Mouse (Mus musculus): ENCODE data around the gene Rnf133. TPM values are rescaled to one million over a fixed set of nuclear protein-coding genes. Genes with fewer than 3 reads are reported as not detected.

Gene Rnf133
- polyA plus RNA-seq, 1 experiment from 2014 or later, result not detected

Other genes with a start within 250 kb of the Rnf133 start
- gene Rnf148, start 4.8 kb upstream of the Rnf133 start, polyA plus RNA-seq (2014; fragmentation: Nextera tagmentation; extraction: Ambion mirVana), result not detected in 2 replicates
- 0.74 and 1.2 TPM in 2 replicates for gene Cadps2, start 189.1 kb upstream of the Rnf133 start, polyA plus RNA-seq (2014; fragmentation: Nextera tagmentation; extraction: Ambion mirVana)